Mouse (Mus musculus) neutrophil, adult 83 days (primary cell): Measurements from ENCODE around the gene Wwc1. TPM values are rescaled to one million over a fixed set of nuclear protein-coding genes. Genes with fewer than 3 reads are reported as not detected.

Source experiments
- total RNA-seq, 2 experiments: library from RNA; stranded (reverse); gene quantifications; one replicate each; pipeline ENCODE4 v1.2.4; 2023

Wwc1 gene
- not detected for total RNA-seq

DNA sequence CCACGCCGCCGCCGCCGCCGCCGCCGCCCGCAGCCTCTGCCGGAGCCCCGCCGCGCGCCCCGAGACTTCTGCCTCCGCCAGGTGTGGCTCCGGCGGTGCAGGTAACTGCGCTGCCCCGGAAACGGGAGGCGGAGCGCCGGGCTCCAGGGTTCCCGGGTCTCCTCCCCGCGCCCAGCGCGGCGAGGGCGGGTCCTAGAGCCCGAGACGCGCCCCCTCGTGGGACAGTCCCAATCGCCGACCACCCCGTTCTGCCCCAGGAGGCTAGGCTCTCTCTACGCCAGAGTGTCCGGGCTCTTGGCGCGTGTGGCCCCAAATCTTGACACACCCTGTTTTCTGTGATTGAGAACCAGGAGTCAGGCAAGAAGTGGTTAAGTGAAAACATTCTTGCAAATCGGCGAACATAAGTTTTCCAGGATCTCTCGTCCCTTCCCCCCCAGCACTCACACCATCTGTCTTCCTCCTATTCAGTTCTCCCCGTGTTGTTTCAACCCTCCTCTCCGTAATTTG, at the start of gene Wwc1:
TSS of gene Wwc1 (minus strand) at position 117 of the 507 bp plus-strand sequence.

DNA sequence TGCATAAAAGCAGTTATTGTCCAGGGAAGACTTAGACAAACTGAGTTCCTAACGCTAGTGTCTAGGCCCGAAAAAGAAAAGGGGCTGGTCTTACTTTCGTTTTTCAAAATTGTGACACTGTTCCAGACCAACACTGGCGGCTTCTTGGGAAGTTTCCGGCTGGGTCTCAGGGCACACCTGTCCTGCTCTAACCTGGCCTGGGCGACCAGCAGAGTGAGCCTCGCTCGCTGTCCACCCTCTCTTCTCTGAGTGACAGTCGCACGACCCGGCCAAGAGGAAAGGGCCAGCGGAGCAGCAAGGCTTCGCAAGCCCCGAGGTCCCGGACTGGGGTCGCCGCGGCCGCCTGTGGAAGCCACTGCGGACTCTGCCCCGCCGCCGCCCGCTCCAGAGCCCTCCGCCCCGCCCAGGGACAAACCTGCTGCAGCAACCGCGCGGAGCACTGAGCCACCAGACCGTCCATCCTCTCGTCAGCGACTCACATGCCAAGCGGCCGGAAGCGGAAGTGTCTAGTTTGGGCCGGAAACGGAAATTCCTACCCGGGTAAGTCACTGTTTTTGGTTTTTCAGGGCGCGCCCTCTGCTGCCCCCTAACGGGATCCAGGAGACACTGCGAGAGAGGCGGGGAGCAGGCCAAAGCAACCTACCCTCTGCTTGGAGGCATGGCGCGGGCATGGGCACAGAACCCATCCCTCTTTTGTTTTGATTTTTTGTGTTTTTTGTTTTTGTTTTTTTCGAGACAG, 146.1 kb downstream of the Wwc1 start, which contains the start of gene Rars:
TSS of gene Rars (minus strand) at position 485 of the 739 bp plus-strand sequence.

DNA sequence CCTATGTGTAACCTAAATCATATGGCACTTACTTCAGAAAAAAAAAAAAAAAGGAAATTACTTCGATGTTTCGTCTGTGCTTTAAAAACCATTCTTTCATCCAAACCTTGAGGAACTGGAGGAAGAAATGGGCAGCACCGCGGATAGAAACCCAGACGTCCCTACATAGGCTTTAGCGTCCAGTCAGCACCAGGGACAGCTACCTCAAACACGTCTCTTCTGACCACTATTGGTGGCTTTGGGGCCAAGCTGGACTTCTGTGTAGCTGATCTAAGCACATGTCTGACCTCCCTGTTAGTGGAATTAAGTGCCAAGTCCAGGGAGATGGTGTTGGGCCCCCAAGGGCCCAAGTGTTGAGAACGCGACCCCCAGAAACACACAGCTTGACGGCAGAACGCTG, 181.5 kb downstream of the Wwc1 start, which contains the start of gene Fbll1:
TSS of gene Fbll1 (minus strand) at position 11 of the 400 bp plus-strand sequence.

Other genes with a start within 250 kb of the Wwc1 start
- 10 to 100 TPM; 15.0 to 16.5 TPM for gene Pank3, start 211.0 kb downstream of the Wwc1 start, total RNA-seq
- not detected for gene Fbll1, start 181.6 kb downstream of the Wwc1 start, total RNA-seq
- 10 to 100 TPM; 35.5 to 36.5 TPM for gene Rars, start 146.0 kb downstream of the Wwc1 start, total RNA-seq